In genomic region chr16:33163330-33164090, GRCm38 (mm10) we compare ENCODE assay signal across 14 mouse cellular contexts. TPM values are rescaled to one million over a fixed set of nuclear protein-coding genes. Genes with fewer than 3 reads are reported as not detected.
DNase-seq lines count a peak whose midpoint lies in the region; ATAC-seq and TF ChIP-seq lines count a peak whose summit lies in the region.
"Had no signal": no experiment of that assay in that cellular context is flagged by ENCODE, and none has a peak within 500 bp of the region (broad histone marks: within the 10 kb centered on the region; RNA-seq: fewer than 3 reads in every experiment).

No protein-coding gene starts in this region.

- intact Hi-C loops in left cerebral cortex, postnatal 14 days (cut with DNase I): no loop called here

- H3K9me3 ChIP-seq in heart, embryonic 10.5 days: no peaks in the 10 kb centered on the region
- no peaks in the 10 kb centered on the region for H3K9me3 ChIP-seq in stomach, embryonic 15.5 days
- no peaks in the 10 kb centered on the region for H3K9me3 ChIP-seq in stomach, postnatal 0 days (ENCODE audit: control insufficient read depth, low read length)
- H3K9me3 ChIP-seq in heart, embryonic 15.5 days (replicated peaks): no peaks in the 10 kb centered on the region
- H3K9me3 ChIP-seq in hindbrain, embryonic 12.5 days (replicated peaks): 0 out of 2 replicates have a peak, but pooled peaks cover 3% of the 10 kb centered on the region
- H3K9me3 ChIP-seq: embryonic facial prominence, embryonic 10.5 days; midbrain, embryonic 10.5 days had no signal

- peak; percentile 62 to 79 for DNase-seq in heart, adult 18-20 months
- DNase-seq in heart, embryonic 10.5 days (ENCODE audit: low spot score): no peak
- DNase-seq in stomach, postnatal 0 days (ENCODE audit: low spot score): no peak
- no peak for DNase-seq in left cerebral cortex, postnatal 14 days (ENCODE audit: low spot score in 2 of 2)
- DNase-seq: cerebellum, adult 2 months; thymus, postnatal 36 days had no signal

- H3K27ac ChIP-seq in heart, embryonic 10.5 days: no peak overlapping the region
- no peak overlapping the region for H3K27ac ChIP-seq in stomach, embryonic 15.5 days
- no peak overlapping the region for H3K27ac ChIP-seq in stomach, postnatal 0 days (replicated peaks)
- H3K27ac ChIP-seq in heart, embryonic 15.5 days: peak overlapping the region; percentile 81
- H3K27ac ChIP-seq in hindbrain, embryonic 12.5 days: no peak overlapping the region
- H3K27ac ChIP-seq: embryonic facial prominence, embryonic 10.5 days; left cerebral cortex, adult 2 months; liver, embryonic 14.5 days; midbrain, embryonic 10.5 days had no signal

- H3K9ac ChIP-seq in stomach, embryonic 15.5 days: no peak overlapping the region
- no peak overlapping the region for H3K9ac ChIP-seq in stomach, postnatal 0 days (ENCODE audit: low read length)
- H3K9ac ChIP-seq in heart, embryonic 15.5 days: no peak overlapping the region
- H3K9ac ChIP-seq in hindbrain, embryonic 12.5 days: no peak overlapping the region
- H3K9ac ChIP-seq: liver, embryonic 14.5 days had no signal

- H3K27me3 ChIP-seq in heart, embryonic 10.5 days (ENCODE audit: insufficient read depth, poor library complexity, severe bottlenecking): no peaks in the 10 kb centered on the region
- H3K27me3 ChIP-seq in stomach, embryonic 15.5 days (replicated peaks): no peaks in the 10 kb centered on the region
- no peaks in the 10 kb centered on the region for H3K27me3 ChIP-seq in stomach, postnatal 0 days (ENCODE audit: control insufficient read depth, insufficient read depth, low read length)
- H3K27me3 ChIP-seq in heart, embryonic 15.5 days: no peaks in the 10 kb centered on the region
- H3K27me3 ChIP-seq in hindbrain, embryonic 12.5 days: no peaks in the 10 kb centered on the region

- no peak for TF ChIP-seq CTCF in stomach, postnatal 0 days (IDR thresholded peaks at IDR 0.05; ENCODE audit: low read depth)

- TF ChIP-seq EP300 in stomach, postnatal 0 days (optimal IDR thresholded peaks at IDR 0.05): no peak

- H3K4me3 ChIP-seq in heart, embryonic 10.5 days: no peak overlapping the region
- no peak overlapping the region for H3K4me3 ChIP-seq in stomach, embryonic 15.5 days (replicated peaks)
- no peak overlapping the region for H3K4me3 ChIP-seq in stomach, postnatal 0 days (ENCODE audit: low read depth, low read length)
- no peak overlapping the region for H3K4me3 ChIP-seq in heart, embryonic 15.5 days
- H3K4me3 ChIP-seq in hindbrain, embryonic 12.5 days: no peak overlapping the region
- H3K4me3 ChIP-seq: embryonic facial prominence, embryonic 10.5 days; left cerebral cortex, adult 2 months; midbrain, embryonic 10.5 days had no signal

- 66% methylated on average over 13 of the region's 13 CpGs for WGBS in heart, embryonic 10.5 days
- WGBS in stomach, embryonic 15.5 days: 68% methylated on average over 13 of the region's 13 CpGs
- WGBS in stomach, postnatal 0 days: 66% methylated on average over 13 of the region's 13 CpGs
- WGBS in heart, embryonic 15.5 days: 54% methylated on average over 13 of the region's 13 CpGs
- 81% methylated on average over 13 of the region's 13 CpGs for WGBS in hindbrain, embryonic 12.5 days

- H3K4me1 ChIP-seq in heart, embryonic 10.5 days: 0 out of 2 replicates have a peak, but pooled peaks cover 5% of the 10 kb centered on the region
- H3K4me1 ChIP-seq in stomach, embryonic 15.5 days: no peaks in the 10 kb centered on the region
- H3K4me1 ChIP-seq in stomach, postnatal 0 days (replicated peaks; ENCODE audit: control insufficient read depth, insufficient read depth): no peaks in the 10 kb centered on the region
- peaks cover 8% of the 10 kb centered on the region; the same call in 1 of the 2 replicates for H3K4me1 ChIP-seq in heart, embryonic 15.5 days (replicated peaks)
- no peaks in the 10 kb centered on the region for H3K4me1 ChIP-seq in hindbrain, embryonic 12.5 days
- H3K4me1 ChIP-seq: embryonic facial prominence, embryonic 10.5 days; midbrain, embryonic 10.5 days had no signal

- H3K4me2 ChIP-seq in stomach, embryonic 15.5 days: no peak overlapping the region
- H3K4me2 ChIP-seq in stomach, postnatal 0 days (replicated peaks; ENCODE audit: low read depth): no peak overlapping the region
- no peak overlapping the region for H3K4me2 ChIP-seq in heart, embryonic 15.5 days
- H3K4me2 ChIP-seq in hindbrain, embryonic 12.5 days (replicated peaks): no peak overlapping the region

- ATAC-seq in stomach, embryonic 15.5 days (ENCODE audit: insufficient read depth, low FRiP score, low read depth): peak; percentile 27; the same call in 1 of the 2 replicates
- no peak for ATAC-seq in stomach, postnatal 0 days (ENCODE audit: low FRiP score, low TSS enrichment)
- ATAC-seq in heart, embryonic 15.5 days (replicated peaks; ENCODE audit: insufficient number of reproducible peaks, insufficient read depth, low FRiP score, low read depth): peak; percentile 68; the same call in 1 of the 2 replicates
- no peak for ATAC-seq in megakaryocyte, adult 5-6 weeks (ENCODE audit: poor library complexity, severe bottlenecking)
- ATAC-seq in hindbrain, embryonic 12.5 days (ENCODE audit: low FRiP score): no peak

- no peaks in the 10 kb centered on the region for H3K36me3 ChIP-seq in heart, embryonic 10.5 days
- H3K36me3 ChIP-seq in stomach, embryonic 15.5 days: no peaks in the 10 kb centered on the region
- H3K36me3 ChIP-seq in stomach, postnatal 0 days (ENCODE audit: control insufficient read depth, insufficient read depth, low read length): no peaks in the 10 kb centered on the region
- no peaks in the 10 kb centered on the region for H3K36me3 ChIP-seq in heart, embryonic 15.5 days
- no peaks in the 10 kb centered on the region for H3K36me3 ChIP-seq in hindbrain, embryonic 12.5 days
- H3K36me3 ChIP-seq: embryonic facial prominence, embryonic 10.5 days; midbrain, embryonic 10.5 days had no signal

RNA-seq across cellular contexts. Expression of gene Osbpl11, which starts 21.4 kb away (rescaled TPM):
- 10 to 100 TPM; 19.0 to 20.6 TPM for total RNA-seq in heart, adult 18-20 months (2021)
- 15.9 and 18.1 TPM in 2 replicates for polyA plus RNA-seq in heart, embryonic 10.5 days (2016; fragmentation: Nextera tagmentation; extraction: Ambion mirVana)
- polyA plus RNA-seq in stomach, embryonic 15.5 days (2015; fragmentation: Nextera tagmentation; extraction: Ambion mirVana): 14.9 and 16.6 TPM in 2 replicates
- 8.1 and 9.0 TPM in 2 replicates for polyA plus RNA-seq in stomach, postnatal 0 days (2015; fragmentation: Nextera tagmentation; extraction: Ambion mirVana)
- polyA plus RNA-seq in heart, embryonic 15.5 days (2015; fragmentation: Nextera tagmentation; extraction: Ambion mirVana): 14.2 and 17.4 TPM in 2 replicates
- total RNA-seq in megakaryocyte, adult 5-6 weeks (2015): 17.2 and 18.4 TPM in 2 replicates
- 29.1 and 30.0 TPM in 2 replicates for total RNA-seq in megakaryocyte, adult 5-6 weeks (2017)
- 29.2 and 29.8 TPM in 2 replicates for polyA plus RNA-seq in hindbrain, embryonic 12.5 days (2016; fragmentation: Nextera tagmentation; extraction: Ambion mirVana)
- total RNA-seq in left cerebral cortex, postnatal 14 days (2021): 10 to 100 TPM; 16.6 to 22.5 TPM

Comparison
In these comparisons a context has a peak if more than half of its experiments do, and no peak if none do; other contexts are left out.
1. DNase-seq: peak in heart, adult 18-20 months (2 of 2); none in heart, embryonic 10.5 days (single experiment), stomach, postnatal 0 days (single experiment) and left cerebral cortex, postnatal 14 days (0 of 2).
2. ATAC-seq: peak in stomach, embryonic 15.5 days (single experiment) and heart, embryonic 15.5 days (single experiment); none in stomach, postnatal 0 days (single experiment), megakaryocyte, adult 5-6 weeks (single experiment) and hindbrain, embryonic 12.5 days (single experiment).